In the genomic region with DNA sequence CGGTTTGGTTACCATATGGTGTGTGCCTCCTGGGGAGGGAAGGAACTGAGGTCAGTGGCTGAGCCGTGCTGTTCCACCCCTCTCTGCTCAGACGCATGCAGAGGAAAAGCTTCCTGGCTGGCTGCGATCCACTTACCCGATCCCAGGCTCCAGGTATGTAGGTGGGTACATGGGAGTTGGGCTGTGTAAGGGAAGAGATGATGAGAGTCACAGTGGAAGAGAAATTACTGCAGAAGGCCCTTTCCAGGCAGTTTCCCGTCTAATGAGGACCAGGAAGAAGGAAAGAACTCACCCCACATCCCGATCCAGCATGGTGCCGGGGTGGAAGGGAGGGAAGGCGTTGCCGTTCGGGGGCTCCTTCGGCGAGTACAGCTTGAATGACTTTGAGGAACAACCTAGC, we compare ENCODE assay signal across 12 mouse cellular contexts. TPM values are rescaled to one million over a fixed set of nuclear protein-coding genes. Genes with fewer than 3 reads are reported as not detected.
A peak's percentile ranks its signal among the peaks of the same experiment; 100 is the strongest.
DNase-seq lines count a peak whose midpoint lies in the region; ATAC-seq and TF ChIP-seq lines count a peak whose summit lies in the region.
"Had no signal": no experiment of that assay in that cellular context is flagged by ENCODE, and none has a peak within 500 bp of the region (broad histone marks: within the 10 kb centered on the region; RNA-seq: fewer than 3 reads in every experiment).

No protein-coding gene starts in this region.

- H3K4me3 ChIP-seq in intestine, postnatal 0 days (ENCODE audit: low read depth, low read length), result no peak overlapping the region
- no peak overlapping the region for H3K4me3 ChIP-seq in intestine, embryonic 15.5 days (replicated peaks)
- H3K4me3 ChIP-seq in forebrain, postnatal 0 days (ENCODE audit: low read depth, low read length), result no peak overlapping the region
- H3K4me3 ChIP-seq in midbrain, embryonic 15.5 days, result 0 out of 2 replicates have a peak overlapping the region, but pooled peaks have one; percentile 77

- no peaks in the 10 kb centered on the region for H3K9me3 ChIP-seq in intestine, postnatal 0 days (ENCODE audit: control insufficient read depth)
- H3K9me3 ChIP-seq in intestine, embryonic 15.5 days, result no peaks in the 10 kb centered on the region
- no peaks in the 10 kb centered on the region for H3K9me3 ChIP-seq in forebrain, postnatal 0 days (ENCODE audit: low read length)
- no peaks in the 10 kb centered on the region for H3K9me3 ChIP-seq in midbrain, embryonic 15.5 days
- H3K9me3 ChIP-seq: megakaryocyte, embryonic 14.5 days had no signal

- peaks cover 18% of the 10 kb centered on the region for H3K4me1 ChIP-seq in intestine, postnatal 0 days (replicated peaks; ENCODE audit: control insufficient read depth, insufficient read depth, low read length)
- peaks cover 29% of the 10 kb centered on the region for H3K4me1 ChIP-seq in intestine, embryonic 15.5 days (replicated peaks)
- H3K4me1 ChIP-seq in forebrain, postnatal 0 days (ENCODE audit: insufficient read depth), result peaks cover 30% of the 10 kb centered on the region
- H3K4me1 ChIP-seq in midbrain, embryonic 15.5 days, result peaks cover 43% of the 10 kb centered on the region

- H3K9ac ChIP-seq in intestine, postnatal 0 days (ENCODE audit: low read depth, low read length), result no peak overlapping the region
- no peak overlapping the region for H3K9ac ChIP-seq in intestine, embryonic 15.5 days
- no peak overlapping the region for H3K9ac ChIP-seq in forebrain, postnatal 0 days
- H3K9ac ChIP-seq in midbrain, embryonic 15.5 days, result no peak overlapping the region

- no peaks in the 10 kb centered on the region for H3K27me3 ChIP-seq in intestine, postnatal 0 days (replicated peaks; ENCODE audit: control insufficient read depth, insufficient read depth, low read length)
- no peaks in the 10 kb centered on the region for H3K27me3 ChIP-seq in intestine, embryonic 15.5 days (replicated peaks)
- H3K27me3 ChIP-seq in forebrain, postnatal 0 days (ENCODE audit: insufficient read depth, low read length), result no peaks in the 10 kb centered on the region
- no peaks in the 10 kb centered on the region for H3K27me3 ChIP-seq in midbrain, embryonic 15.5 days (replicated peaks)
- H3K27me3 ChIP-seq: megakaryocyte, embryonic 14.5 days; Patski had no signal

- no peak for ATAC-seq in cerebellum, adult (ENCODE audit: insufficient number of reproducible peaks, low FRiP score, low TSS enrichment)
- ATAC-seq in intestine, postnatal 0 days, result no peak
- ATAC-seq in intestine, embryonic 15.5 days, result no peak
- no peak for ATAC-seq in forebrain, postnatal 0 days
- ATAC-seq in midbrain, embryonic 15.5 days (replicated peaks), result no peak
- ATAC-seq in megakaryocyte-erythroid progenitor cell, adult 5-6 weeks (replicated peaks; ENCODE audit: low FRiP score, low TSS enrichment, poor library complexity, severe bottlenecking), result no peak
- ATAC-seq: Patski had no signal

- H3K36me3 ChIP-seq in intestine, postnatal 0 days (ENCODE audit: control insufficient read depth, insufficient read depth), result peaks cover 48% of the 10 kb centered on the region
- peaks cover 45% of the 10 kb centered on the region for H3K36me3 ChIP-seq in intestine, embryonic 15.5 days
- H3K36me3 ChIP-seq in forebrain, postnatal 0 days (ENCODE audit: insufficient read depth), result peaks cover 52% of the 10 kb centered on the region
- peaks cover 41% of the 10 kb centered on the region for H3K36me3 ChIP-seq in midbrain, embryonic 15.5 days (replicated peaks)

- H3K4me2 ChIP-seq in intestine, postnatal 0 days (replicated peaks; ENCODE audit: low read depth), result no peak overlapping the region
- no peak overlapping the region for H3K4me2 ChIP-seq in intestine, embryonic 15.5 days (replicated peaks)
- H3K4me2 ChIP-seq in forebrain, postnatal 0 days (ENCODE audit: low read depth), result 0 out of 2 replicates have a peak overlapping the region, but pooled peaks have one; percentile 91
- H3K4me2 ChIP-seq in midbrain, embryonic 15.5 days, result peak overlapping the region; percentile 93; the same call in 1 of the 2 replicates

- WGBS in intestine, postnatal 0 days, result 87% methylated on average over 13 of the region's 13 CpGs
- WGBS in intestine, embryonic 15.5 days, result 90% methylated on average over 13 of the region's 13 CpGs
- WGBS in forebrain, postnatal 0 days, result 83% methylated on average over 13 of the region's 13 CpGs
- 89% methylated on average over 13 of the region's 13 CpGs for WGBS in midbrain, embryonic 15.5 days

- peak overlapping the region; percentile 3; the same call in 1 of the 2 replicates for H3K27ac ChIP-seq in intestine, postnatal 0 days (ENCODE audit: low read depth, low read length)
- no peak overlapping the region for H3K27ac ChIP-seq in intestine, embryonic 15.5 days
- H3K27ac ChIP-seq in forebrain, postnatal 0 days (ENCODE audit: low read depth, low read length), result no peak overlapping the region
- no peak overlapping the region for H3K27ac ChIP-seq in midbrain, embryonic 15.5 days

- peak; percentile 53 for DNase-seq in cerebellum, adult 11-12 months
- no peak for DNase-seq in forebrain, postnatal 0 days
- no peak for DNase-seq in right cerebral cortex, adult 2 months (ENCODE audit: low spot score in 2 of 2)
- DNase-seq: adrenal gland, postnatal 36 days; kidney, adult 2 months had no signal

- TF ChIP-seq CTCF in intestine, postnatal 0 days (IDR thresholded peaks at IDR 0.05; ENCODE audit: low read depth), result no peak
- no peak for TF ChIP-seq CTCF in forebrain, postnatal 0 days (IDR thresholded peaks at IDR 0.05; ENCODE audit: low read depth)

RNA-seq across cellular contexts. Expression of gene Pprc1, which starts 8.7 kb away (rescaled TPM):
- 8.3 and 8.8 TPM in 2 replicates for polyA plus RNA-seq in intestine, postnatal 0 days (2015; fragmentation: Nextera tagmentation; extraction: Ambion mirVana)
- 31.0 and 36.5 TPM in 2 replicates for polyA plus RNA-seq in intestine, embryonic 15.5 days (2015; fragmentation: Nextera tagmentation; extraction: Ambion mirVana)
- total RNA-seq in forebrain, postnatal 0 days (2014; rRNA removed), result 10.6 and 11.2 TPM in 2 replicates
- 9.0 and 11.3 TPM in 2 replicates for polyA plus RNA-seq in forebrain, postnatal 0 days (2015; fragmentation: Nextera tagmentation; extraction: Ambion mirVana)
- polyA plus RNA-seq in midbrain, embryonic 15.5 days (2015; fragmentation: Nextera tagmentation; extraction: Ambion mirVana), result 22.0 and 22.5 TPM in 2 replicates
- total RNA-seq in megakaryocyte-erythroid progenitor cell, adult 5-6 weeks (2014; fragmentation: Nextera tagmentation), result 139 and 168 TPM in 2 replicates
- total RNA-seq in megakaryocyte-erythroid progenitor cell, adult 5-6 weeks (2017), result 21.3 and 28.9 TPM in 2 replicates

RNA-seq across cellular contexts. Expression of gene Ldb1, which starts 9.0 kb away (rescaled TPM):
- polyA plus RNA-seq in intestine, postnatal 0 days (2015; fragmentation: Nextera tagmentation; extraction: Ambion mirVana), result 31.0 and 35.5 TPM in 2 replicates
- 53.2 and 57.8 TPM in 2 replicates for polyA plus RNA-seq in intestine, embryonic 15.5 days (2015; fragmentation: Nextera tagmentation; extraction: Ambion mirVana)
- total RNA-seq in forebrain, postnatal 0 days (2014; rRNA removed), result 140 and 162 TPM in 2 replicates
- 82.6 and 90.4 TPM in 2 replicates for polyA plus RNA-seq in forebrain, postnatal 0 days (2015; fragmentation: Nextera tagmentation; extraction: Ambion mirVana)
- 122 and 129 TPM in 2 replicates for polyA plus RNA-seq in midbrain, embryonic 15.5 days (2015; fragmentation: Nextera tagmentation; extraction: Ambion mirVana)
- 370 and 401 TPM in 2 replicates for total RNA-seq in megakaryocyte-erythroid progenitor cell, adult 5-6 weeks (2014; fragmentation: Nextera tagmentation)
- 268 and 296 TPM in 2 replicates for total RNA-seq in megakaryocyte-erythroid progenitor cell, adult 5-6 weeks (2017)

RNA-seq across cellular contexts. Expression of gene Hps6, which starts 32.7 kb away (rescaled TPM):
- 5.3 and 5.4 TPM in 2 replicates for polyA plus RNA-seq in intestine, postnatal 0 days (2015; fragmentation: Nextera tagmentation; extraction: Ambion mirVana)
- 8.8 and 9.5 TPM in 2 replicates for polyA plus RNA-seq in intestine, embryonic 15.5 days (2015; fragmentation: Nextera tagmentation; extraction: Ambion mirVana)
- 5.3 and 7.0 TPM in 2 replicates for total RNA-seq in forebrain, postnatal 0 days (2014; rRNA removed)
- 3.6 and 4.6 TPM in 2 replicates for polyA plus RNA-seq in forebrain, postnatal 0 days (2015; fragmentation: Nextera tagmentation; extraction: Ambion mirVana)
- 3.9 and 4.0 TPM in 2 replicates for polyA plus RNA-seq in midbrain, embryonic 15.5 days (2015; fragmentation: Nextera tagmentation; extraction: Ambion mirVana)
- total RNA-seq in megakaryocyte-erythroid progenitor cell, adult 5-6 weeks (2014; fragmentation: Nextera tagmentation), result 0.55 and 2.1 TPM in 2 replicates
- 2.0 and 3.8 TPM in 2 replicates for total RNA-seq in megakaryocyte-erythroid progenitor cell, adult 5-6 weeks (2017)

RNA-seq across cellular contexts. Expression of gene Armh3, which starts 37.7 kb away (rescaled TPM):
- polyA plus RNA-seq in intestine, postnatal 0 days (2015; fragmentation: Nextera tagmentation; extraction: Ambion mirVana), result 9.9 and 10.1 TPM in 2 replicates
- polyA plus RNA-seq in intestine, embryonic 15.5 days (2015; fragmentation: Nextera tagmentation; extraction: Ambion mirVana), result 15.5 and 16.5 TPM in 2 replicates
- total RNA-seq in forebrain, postnatal 0 days (2014; rRNA removed), result 17.5 and 22.5 TPM in 2 replicates
- 18.7 and 20.9 TPM in 2 replicates for polyA plus RNA-seq in forebrain, postnatal 0 days (2015; fragmentation: Nextera tagmentation; extraction: Ambion mirVana)
- 25.4 and 25.9 TPM in 2 replicates for polyA plus RNA-seq in midbrain, embryonic 15.5 days (2015; fragmentation: Nextera tagmentation; extraction: Ambion mirVana)
- 5.6 and 10.5 TPM in 2 replicates for total RNA-seq in megakaryocyte-erythroid progenitor cell, adult 5-6 weeks (2014; fragmentation: Nextera tagmentation)
- total RNA-seq in megakaryocyte-erythroid progenitor cell, adult 5-6 weeks (2017), result 4.6 and 8.2 TPM in 2 replicates

RNA-seq across cellular contexts. Expression of gene Nolc1, which starts 39.7 kb away (rescaled TPM):
- 22.2 and 25.1 TPM in 2 replicates for polyA plus RNA-seq in intestine, postnatal 0 days (2015; fragmentation: Nextera tagmentation; extraction: Ambion mirVana)
- polyA plus RNA-seq in intestine, embryonic 15.5 days (2015; fragmentation: Nextera tagmentation; extraction: Ambion mirVana), result 99.0 and 107 TPM in 2 replicates
- total RNA-seq in forebrain, postnatal 0 days (2014; rRNA removed), result 38.0 and 51.6 TPM in 2 replicates
- polyA plus RNA-seq in forebrain, postnatal 0 days (2015; fragmentation: Nextera tagmentation; extraction: Ambion mirVana), result 49.7 and 67.3 TPM in 2 replicates
- polyA plus RNA-seq in midbrain, embryonic 15.5 days (2015; fragmentation: Nextera tagmentation; extraction: Ambion mirVana), result 65.5 and 70.3 TPM in 2 replicates
- 170 and 201 TPM in 2 replicates for total RNA-seq in megakaryocyte-erythroid progenitor cell, adult 5-6 weeks (2014; fragmentation: Nextera tagmentation)
- 271 and 318 TPM in 2 replicates for total RNA-seq in megakaryocyte-erythroid progenitor cell, adult 5-6 weeks (2017)

Comparison
In these comparisons a context has a peak if more than half of its experiments do, and no peak if none do; other contexts are left out.
1. H3K4me2 ChIP-seq: peak in forebrain, postnatal 0 days (single experiment) and midbrain, embryonic 15.5 days (single experiment); none in intestine, postnatal 0 days (single experiment) and intestine, embryonic 15.5 days (single experiment).